Mouse (Mus musculus): Measurements from ENCODE around the gene Gm3233.

DNA sequence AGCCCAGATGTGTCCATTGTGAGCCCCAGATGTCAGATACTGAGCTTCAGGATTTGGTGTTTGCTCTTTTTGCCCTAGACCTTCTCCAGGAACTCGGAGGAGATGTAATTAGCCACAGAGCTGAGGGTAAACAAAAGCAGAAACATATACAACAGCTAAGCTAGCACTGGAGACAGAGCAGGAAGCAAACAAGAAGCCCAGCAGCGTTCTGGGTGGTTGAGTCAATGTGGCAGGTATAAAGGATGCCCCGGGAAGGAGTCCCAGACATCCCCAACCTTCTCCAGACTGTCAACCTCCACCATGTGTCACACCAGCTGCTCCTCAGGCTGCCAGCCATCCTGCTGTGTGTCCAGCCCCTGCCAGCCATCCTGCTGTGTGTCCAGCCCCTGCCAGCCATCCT lies 33.3 kb downstream of the Gm3233 start, which contains the start of gene Gm10100:
- TF ChIP-seq CTCF (IDR thresholded peaks at IDR 0.05; ENCODE audit: control insufficient read depth, insufficient read depth, insufficient replicate concordance, low read depth, low read length) (no peak), POLR2A (IDR thresholded peaks at IDR 0.05; ENCODE audit: control insufficient read depth, low read depth, low read length) (no peak)
